Mouse (Mus musculus): ENCODE results near the gene Snx1. TPM values are rescaled to one million over a fixed set of nuclear protein-coding genes. Genes with fewer than 3 reads are reported as not detected.
A peak's percentile ranks its signal among the peaks of the same experiment; 100 is the strongest.

The Snx1 gene
- polyA plus RNA-seq, 1 experiment: 75.6 TPM

DNA sequence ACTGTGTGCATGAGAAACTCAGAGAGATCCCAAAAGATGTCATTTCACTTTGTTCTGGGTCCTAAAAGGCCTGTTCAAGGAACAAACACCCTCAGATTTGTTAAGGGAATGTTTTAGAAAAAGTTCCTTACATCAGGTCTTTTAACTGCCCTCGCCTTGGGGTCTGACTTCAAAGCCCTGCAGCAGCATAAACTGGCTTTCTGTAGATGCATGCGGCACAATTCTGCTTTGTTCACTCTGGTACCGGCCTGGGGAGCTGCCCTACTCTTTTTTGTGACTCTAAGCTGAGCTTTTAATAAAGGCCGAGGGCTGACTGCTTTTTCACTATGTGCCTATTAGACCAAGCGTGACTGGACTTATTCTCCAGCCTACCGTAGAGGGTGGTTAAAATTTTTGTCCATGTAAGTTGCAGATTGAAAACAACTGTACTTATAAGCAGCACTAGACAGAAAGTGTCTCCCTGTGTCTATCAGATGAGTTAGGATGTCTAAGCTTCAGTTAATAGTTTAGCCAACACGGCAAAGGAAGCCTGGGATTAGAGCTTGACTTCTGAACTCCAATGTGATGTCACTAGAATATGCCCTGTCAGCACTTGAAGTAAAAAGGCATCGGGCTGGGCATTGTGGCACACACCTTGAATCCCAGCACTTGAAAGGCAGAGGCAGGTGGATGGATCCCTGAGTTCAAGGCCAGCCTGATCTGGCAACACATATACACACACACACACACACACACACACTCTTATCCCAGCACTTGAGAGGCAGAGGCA lies 15.6 kb downstream of the Snx1 start:
- TF ChIP-seq POLR2A (IDR thresholded peaks at IDR 0.05; ENCODE audit: borderline replicate concordance, extremely low read depth, insufficient read depth, insufficient read length, poor library complexity, severe bottlenecking): no peak
- no peak for TF ChIP-seq CTCF (IDR thresholded peaks at IDR 0.05; ENCODE audit: borderline replicate concordance, extremely low read depth, insufficient read depth, insufficient read length)
- peak; percentile 73 for DNase-seq (ENCODE audit: low read depth)

DNA sequence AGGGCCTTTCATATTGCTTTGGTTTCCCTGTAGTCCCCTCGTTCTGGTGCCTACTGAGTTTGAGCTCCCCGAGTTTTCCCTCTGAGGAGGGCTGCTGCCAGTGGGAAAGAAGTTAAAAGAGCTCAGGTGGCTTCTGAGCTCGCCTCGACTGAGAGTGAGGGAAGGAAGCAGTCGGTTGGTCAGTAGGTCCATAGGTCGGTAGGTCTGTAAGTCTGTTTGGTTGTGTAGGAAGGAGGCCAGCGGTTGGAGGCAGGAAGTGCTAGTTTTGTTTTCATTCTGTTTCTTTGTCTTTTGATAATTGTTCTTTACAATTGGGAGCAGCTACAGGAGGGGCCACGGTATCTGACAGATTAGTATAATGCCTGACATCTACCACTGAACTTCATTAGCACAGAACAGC lies 16.3 kb downstream of the Snx1 start:
- TF ChIP-seq CTCF (IDR thresholded peaks at IDR 0.05; ENCODE audit: borderline replicate concordance, extremely low read depth, insufficient read depth, insufficient read length): no peak
- TF ChIP-seq POLR2A (IDR thresholded peaks at IDR 0.05; ENCODE audit: borderline replicate concordance, extremely low read depth, insufficient read depth, insufficient read length, poor library complexity, severe bottlenecking): no peak
- no peak for DNase-seq (ENCODE audit: low read depth)

DNA sequence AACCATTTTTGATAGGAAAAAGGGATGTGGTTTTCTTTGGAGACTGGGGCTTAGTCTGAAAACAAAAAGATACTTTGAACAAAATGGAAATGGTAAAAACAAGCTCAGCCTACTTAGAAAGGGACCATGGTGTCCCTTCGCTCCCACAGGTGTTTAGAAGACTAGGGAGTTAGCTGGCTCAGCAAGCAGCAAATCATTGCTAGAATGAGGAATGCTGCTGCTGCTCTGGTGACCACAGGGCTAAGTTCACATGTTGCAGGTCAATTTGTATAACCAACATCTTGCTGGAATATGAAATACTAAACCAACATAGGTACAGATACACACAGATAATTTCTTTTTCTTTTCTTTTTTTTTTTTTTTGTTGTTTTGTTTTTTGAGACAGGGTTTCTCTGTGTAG lies 16.8 kb downstream of the Snx1 start:
- no peak for TF ChIP-seq CTCF (IDR thresholded peaks at IDR 0.05; ENCODE audit: borderline replicate concordance, extremely low read depth, insufficient read depth, insufficient read length)
- no peak for TF ChIP-seq POLR2A (IDR thresholded peaks at IDR 0.05; ENCODE audit: borderline replicate concordance, extremely low read depth, insufficient read depth, insufficient read length, poor library complexity, severe bottlenecking)
- DNase-seq (ENCODE audit: low read depth): no peak

GRCm38 (mm10) chr9:66105168-66105567 lies 21.2 kb downstream of the Snx1 start:
- DNase-seq (ENCODE audit: low read depth): no peak
- no peak for TF ChIP-seq POLR2A (IDR thresholded peaks at IDR 0.05; ENCODE audit: borderline replicate concordance, extremely low read depth, insufficient read depth, insufficient read length, poor library complexity, severe bottlenecking)
- TF ChIP-seq CTCF (IDR thresholded peaks at IDR 0.05; ENCODE audit: borderline replicate concordance, extremely low read depth, insufficient read depth, insufficient read length): no peak

DNA sequence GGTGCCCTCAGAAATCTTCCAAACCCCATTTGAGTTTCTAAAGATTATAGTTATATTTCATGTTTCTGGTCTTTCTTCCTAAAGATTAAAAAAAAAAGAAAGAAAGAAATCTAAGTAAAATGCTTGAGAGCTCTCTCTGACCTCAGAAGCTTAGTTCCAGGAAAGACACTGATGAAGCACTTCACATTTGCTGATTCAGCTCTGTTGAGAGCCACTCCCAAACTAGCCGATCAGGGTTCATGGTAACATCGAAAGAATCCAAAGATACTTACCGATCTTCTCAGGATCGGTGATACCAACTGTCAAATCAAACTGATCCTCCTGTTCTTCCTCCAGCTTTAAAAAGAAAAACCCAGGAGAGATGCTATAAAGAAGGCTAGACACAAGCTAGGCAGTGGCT lies 21.8 kb downstream of the Snx1 start:
- TF ChIP-seq POLR2A (IDR thresholded peaks at IDR 0.05; ENCODE audit: borderline replicate concordance, extremely low read depth, insufficient read depth, insufficient read length, poor library complexity, severe bottlenecking) (no peak), CTCF (IDR thresholded peaks at IDR 0.05; ENCODE audit: borderline replicate concordance, extremely low read depth, insufficient read depth, insufficient read length) (no peak)
- DNase-seq (ENCODE audit: low read depth): no peak

DNA sequence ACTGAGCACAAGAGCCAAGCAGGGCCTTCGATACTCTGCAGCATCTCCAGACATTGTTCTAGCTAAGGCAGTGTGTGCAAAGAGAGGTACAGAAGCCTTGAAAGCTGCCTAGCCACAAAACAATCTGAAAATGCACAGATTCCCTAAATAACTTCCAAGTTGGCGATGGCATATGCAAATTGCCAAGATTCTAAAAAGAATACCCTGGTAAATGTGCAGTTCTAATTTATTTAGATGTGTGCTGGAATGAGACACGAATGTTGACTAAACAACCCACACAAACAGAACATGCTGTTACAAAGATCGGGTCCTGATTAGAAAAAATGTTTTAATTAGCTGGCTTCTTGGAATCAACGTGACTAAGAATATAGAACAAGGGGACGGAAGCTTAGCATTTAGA lies 23.7 kb downstream of the Snx1 start:
- no peak for DNase-seq (ENCODE audit: low read depth)

DNA sequence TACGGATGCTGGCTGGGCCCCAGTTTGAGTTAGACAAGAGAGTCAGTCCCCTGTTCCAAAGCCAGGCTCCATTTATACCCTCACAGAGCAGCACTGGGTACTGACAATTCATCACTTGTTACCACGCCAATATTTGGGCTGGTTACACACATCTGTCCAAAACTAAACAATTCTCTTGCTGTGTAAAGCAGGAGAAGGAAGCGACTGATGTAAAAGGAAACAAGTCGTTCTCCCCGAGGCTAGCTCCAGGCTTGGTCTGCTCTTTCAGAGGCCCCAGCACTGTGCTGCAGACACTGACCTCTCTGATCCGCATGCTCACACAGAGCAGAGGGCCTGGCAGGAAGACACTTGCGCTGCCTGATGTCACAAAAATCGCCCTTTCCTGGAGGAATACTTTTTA lies 24.8 kb downstream of the Snx1 start:
- TF ChIP-seq CTCF (IDR thresholded peaks at IDR 0.05; ENCODE audit: borderline replicate concordance, extremely low read depth, insufficient read depth, insufficient read length): no peak
- TF ChIP-seq POLR2A (IDR thresholded peaks at IDR 0.05; ENCODE audit: borderline replicate concordance, extremely low read depth, insufficient read depth, insufficient read length, poor library complexity, severe bottlenecking): no peak
- no peak for DNase-seq (ENCODE audit: low read depth)

More for the DNA sequence above, 23.7 kb downstream of the Snx1 start:
- no peak for TF ChIP-seq CTCF (IDR thresholded peaks at IDR 0.05; ENCODE audit: borderline replicate concordance, extremely low read depth, insufficient read depth, insufficient read length)
- no peak for TF ChIP-seq POLR2A (IDR thresholded peaks at IDR 0.05; ENCODE audit: borderline replicate concordance, extremely low read depth, insufficient read depth, insufficient read length, poor library complexity, severe bottlenecking)

DNA sequence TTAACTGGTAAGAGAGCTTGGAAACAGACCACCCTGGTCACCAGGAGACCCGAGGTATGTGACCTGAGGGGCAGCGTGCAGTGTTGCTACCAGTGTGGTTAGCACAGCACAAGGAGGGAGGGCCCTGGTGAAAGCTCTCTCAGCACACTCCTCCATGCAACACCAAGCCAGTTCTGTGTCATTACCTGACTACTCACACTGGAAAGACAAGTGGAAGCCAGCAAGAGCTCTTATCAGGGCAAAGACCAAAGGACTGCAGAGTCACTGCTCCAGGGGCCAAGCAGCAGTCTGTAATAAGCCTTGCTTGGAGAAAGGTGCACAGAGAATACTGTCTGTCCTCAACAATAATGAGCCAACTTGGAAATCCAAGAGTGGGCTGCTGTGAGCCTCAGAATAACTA lies 33.7 kb downstream of the Snx1 start:
- no peak for DNase-seq (ENCODE audit: low read depth)
- no peak for TF ChIP-seq POLR2A (IDR thresholded peaks at IDR 0.05; ENCODE audit: borderline replicate concordance, extremely low read depth, insufficient read depth, insufficient read length, poor library complexity, severe bottlenecking)

DNA sequence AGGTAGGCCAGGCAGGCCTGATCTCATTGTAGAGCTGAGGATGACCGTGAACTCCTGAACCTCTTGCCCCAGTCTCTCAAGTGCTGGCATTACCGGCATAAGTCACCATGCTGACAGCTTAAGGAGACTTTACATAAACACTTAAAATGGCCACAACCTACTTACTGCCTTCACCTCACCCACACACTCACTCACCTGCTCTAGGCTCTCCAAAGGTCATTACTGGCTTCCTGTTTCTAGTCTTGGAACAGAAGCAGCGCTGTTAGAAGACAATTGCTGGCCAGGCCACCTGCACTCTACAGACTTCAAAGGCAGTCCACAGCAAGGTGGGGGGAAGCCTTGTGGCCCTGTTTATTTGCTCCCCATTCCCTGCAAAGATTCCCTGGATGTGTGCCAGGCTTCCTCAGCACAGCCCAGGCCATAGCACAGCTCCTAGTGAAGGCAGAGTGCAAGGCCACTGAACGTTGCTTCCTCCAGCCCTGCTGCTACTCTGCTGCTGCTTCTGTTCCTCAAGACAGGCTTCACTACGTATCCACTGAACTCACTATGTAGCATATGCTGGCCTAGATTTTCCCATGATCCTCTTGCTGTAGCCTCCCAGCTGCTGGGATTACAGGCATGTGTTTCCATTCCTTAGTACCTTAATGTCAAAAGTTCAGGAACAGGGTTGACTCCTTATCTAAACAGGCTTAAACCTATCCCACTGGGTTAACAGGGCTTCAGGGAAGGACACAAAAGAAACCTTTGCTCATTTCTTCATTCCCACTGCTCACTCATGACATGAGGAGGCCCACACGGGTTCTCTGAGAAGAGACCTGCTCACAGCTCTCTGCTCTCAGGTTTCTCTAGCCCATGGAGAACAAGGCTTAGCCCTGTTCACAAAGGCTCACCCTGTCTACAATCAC lies 34.8 kb downstream of the Snx1 start:
- no peak for DNase-seq (ENCODE audit: low read depth)
- TF ChIP-seq CTCF (IDR thresholded peaks at IDR 0.05; ENCODE audit: borderline replicate concordance, extremely low read depth, insufficient read depth, insufficient read length) (no peak), POLR2A (IDR thresholded peaks at IDR 0.05; ENCODE audit: borderline replicate concordance, extremely low read depth, insufficient read depth, insufficient read length, poor library complexity, severe bottlenecking) (no peak)

GRCm38 (mm10) chr9:66090593-66091244 lies 35.7 kb downstream of the Snx1 start:
- no peak for DNase-seq (ENCODE audit: low read depth)
- no peak for TF ChIP-seq POLR2A (IDR thresholded peaks at IDR 0.05; ENCODE audit: borderline replicate concordance, extremely low read depth, insufficient read depth, insufficient read length, poor library complexity, severe bottlenecking)

DNA sequence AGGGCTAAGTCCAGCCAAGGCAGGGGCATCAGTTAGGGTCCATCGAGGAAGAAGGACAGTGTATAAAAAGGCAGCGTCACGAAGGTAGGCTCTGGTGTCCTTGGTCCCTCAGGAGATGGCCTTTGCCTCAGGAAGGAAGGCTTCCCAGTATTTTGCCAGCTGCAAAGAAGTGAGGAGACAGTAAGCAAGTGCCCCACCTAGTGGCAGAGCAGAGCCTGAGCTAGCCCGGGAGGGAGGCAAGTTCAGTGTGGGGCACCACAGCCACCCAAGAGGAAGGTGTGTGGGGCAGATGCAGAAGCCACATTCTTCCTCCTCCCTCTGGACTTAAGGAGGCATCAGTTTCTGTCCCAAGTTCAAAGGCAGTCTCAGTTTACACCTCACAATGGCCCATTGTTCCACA lies 38.0 kb downstream of the Snx1 start:
- peak; percentile 58 for DNase-seq (ENCODE audit: low read depth)
- TF ChIP-seq CTCF (IDR thresholded peaks at IDR 0.05; ENCODE audit: borderline replicate concordance, extremely low read depth, insufficient read depth, insufficient read length) (peak; percentile 71), POLR2A (IDR thresholded peaks at IDR 0.05; ENCODE audit: borderline replicate concordance, extremely low read depth, insufficient read depth, insufficient read length, poor library complexity, severe bottlenecking) (no peak)

All from brain, embryonic 14.5 days (tissue).